Mouse (Mus musculus) G1E (cell line): ENCODE data around the gene Ints3.

Source experiments
- CTCF ChIP-seq: IDR thresholded peaks from 2 replicates; pipeline ENCODE4 v1.5.1; 2012; ENCODE audit warnings: low read depth, low read length, inconsistent platforms, mixed read lengths
- GATA1 ChIP-seq: IDR thresholded peaks from 2 replicates; pipeline ENCODE4 v1.6.1; 2012; ENCODE audit warnings: borderline replicate concordance, low read length, inconsistent platforms, mixed read lengths
- GATA2 ChIP-seq: IDR thresholded peaks from 2 replicates; pipeline ENCODE4 v1.6.1; 2012; ENCODE audit warnings: low read depth, low read length, inconsistent platforms, borderline replicate concordance
- POLR2AphosphoS5 ChIP-seq: IDR thresholded peaks from 2 replicates; pipeline ENCODE4 v1.6.1; 2012; ENCODE audit warnings: low read depth, low read length, inconsistent platforms; ENCODE audit not compliant: insufficient replicate concordance
- TAL1 ChIP-seq: conservative IDR thresholded peaks from 2 replicates; pipeline ENCODE4 v1.6.1; 2012; ENCODE audit warnings: low read depth, low read length, inconsistent platforms, mixed read lengths

DNA sequence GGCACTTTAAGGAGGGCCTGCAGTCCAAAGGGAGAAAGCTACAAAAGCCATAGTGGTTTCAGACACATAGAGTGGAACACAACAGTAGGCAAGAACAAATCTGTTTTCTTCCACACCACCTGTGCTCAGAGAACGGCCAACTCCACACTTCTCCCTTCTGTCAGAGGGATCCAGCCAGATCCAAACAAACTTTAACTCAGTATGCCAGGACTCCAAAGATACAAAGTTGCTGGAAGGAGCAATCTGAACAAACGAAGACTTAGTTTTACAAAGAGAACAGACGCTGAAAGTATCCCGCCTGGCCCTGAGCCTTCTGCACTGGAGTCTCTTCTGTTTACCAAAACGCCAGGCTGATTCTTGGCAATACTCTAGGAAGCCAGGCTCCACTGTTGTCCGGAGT lies 12.7 kb downstream of the Ints3 start:
- TF ChIP-seq CTCF (no peak), POLR2AphosphoS5 (no peak), GATA1 (no peak), TAL1 (no peak), GATA2 (no peak)
